Mouse (Mus musculus) subcutaneous adipose tissue, adult 2 months (tissue): ENCODE data around the gene Slc25a35. TPM values are rescaled to one million over a fixed set of nuclear protein-coding genes. Genes with fewer than 3 reads are reported as not detected.

Experiments
- polyA plus RNA-seq: library from polyadenylated mRNA; depleted of rRNA; stranded (reverse); fragments of >200 nt; gene quantifications from 2 replicates; pipeline ENCODE4 v1.2.3, GENCODE M21; 2012; ENCODE audit warnings: low replicate concordance; rRNA removed

Gene Slc25a35
- 56.5 and 113 TPM in 2 replicates for polyA plus RNA-seq

GRCm38 (mm10) chr11:68967337-68968282 is at the start of gene Slc25a35:
Slc25a35 (plus strand) TSS chr11:68968131.

GRCm38 (mm10) chr11:68926981-68927380 is 41.0 kb upstream of the Slc25a35 start, which contains the start of gene Odf4:
Odf4 (minus strand) TSS chr11:68927081.

GRCm38 (mm10) chr11:68957308-68957707 is 10.6 kb upstream of the Slc25a35 start, which contains the start of gene Arhgef15:
Arhgef15 (minus strand) TSS chr11:68957480.

GRCm38 (mm10) chr11:68975085-68975484 is 7.2 kb downstream of the Slc25a35 start, which contains the start of gene Rangrf:
Rangrf (minus strand) TSS chr11:68975185.

GRCm38 (mm10) chr11:69008182-69009121 is 40.5 kb downstream of the Slc25a35 start, which contains the start of gene Pfas:
Pfas (minus strand) TSS chr11:69008460.

DNA sequence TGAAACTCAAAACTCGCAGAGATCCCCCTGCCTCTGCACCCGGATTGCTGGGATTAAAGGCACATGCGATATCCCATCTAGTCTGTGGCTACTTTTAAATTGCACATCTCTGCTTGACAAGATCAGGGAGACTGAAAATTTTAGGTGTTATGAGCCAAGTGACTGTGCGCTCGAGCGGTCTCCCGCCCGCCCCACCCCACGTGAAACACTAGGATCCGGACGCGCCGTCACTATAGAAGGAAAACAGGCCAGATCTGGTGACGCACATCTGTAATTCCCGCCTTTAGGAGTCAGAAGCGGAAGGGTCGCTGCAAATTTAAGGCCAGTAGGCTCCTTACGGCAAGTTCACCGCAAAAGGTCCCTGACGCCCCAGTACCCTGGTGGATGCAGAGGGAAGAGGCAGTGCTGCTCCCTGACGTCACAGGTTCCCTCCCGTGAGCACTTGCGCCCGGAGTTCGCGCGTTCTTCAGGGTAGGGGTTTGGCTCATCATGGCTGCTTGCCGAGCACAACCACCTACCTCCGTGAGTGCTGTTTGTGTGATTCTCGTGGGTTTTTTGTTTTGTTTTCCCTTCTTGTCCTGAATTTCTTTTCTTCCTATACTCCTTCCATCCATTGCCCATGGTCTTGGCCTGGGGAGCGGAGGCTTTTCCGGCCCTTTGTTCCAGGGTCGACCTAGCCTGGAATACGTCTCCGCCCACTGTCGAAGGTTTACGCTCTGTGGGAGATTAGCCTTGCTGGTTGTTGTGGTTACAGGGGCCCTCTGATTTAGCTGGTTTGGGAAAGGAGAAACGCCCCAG is 47.9 kb downstream of the Slc25a35 start, which contains the start of gene Ctc1:
Ctc1 (plus strand) TSS at position 268 of the 798 bp plus-strand sequence.

Other genes with a start within 250 kb of the Slc25a35 start
- 72.8 and 73.3 TPM in 2 replicates for gene Ndel1, start 96.3 kb upstream of the Slc25a35 start, polyA plus RNA-seq
- not detected in 2 replicates for gene Rnf222, start 79.6 kb upstream of the Slc25a35 start, polyA plus RNA-seq
- gene Rpl26, start 66.5 kb upstream of the Slc25a35 start, polyA plus RNA-seq, result 1,054 and 2,025 TPM in 2 replicates
- 0.24 and 0.30 TPM in 2 replicates for gene Odf4, start 41.0 kb upstream of the Slc25a35 start, polyA plus RNA-seq
- 51.6 and 87.1 TPM in 2 replicates for gene Arhgef15, start 10.7 kb upstream of the Slc25a35 start, polyA plus RNA-seq
- 21.1 and 40.6 TPM in 2 replicates for gene Rangrf, start 7.1 kb downstream of the Slc25a35 start, polyA plus RNA-seq
- 10.0 and 25.2 TPM in 2 replicates for gene Pfas, start 40.3 kb downstream of the Slc25a35 start, polyA plus RNA-seq
- gene Ctc1, start 47.8 kb downstream of the Slc25a35 start, polyA plus RNA-seq, result 28.6 and 48.0 TPM in 2 replicates
- gene Aurkb, start 77.5 kb downstream of the Slc25a35 start, polyA plus RNA-seq, result 4.3 and 22.5 TPM in 2 replicates
- 16.4 and 22.0 TPM in 2 replicates for gene Borcs6, start 91.6 kb downstream of the Slc25a35 start, polyA plus RNA-seq
- 15.9 and 42.3 TPM in 2 replicates for gene Tmem107, start 102.7 kb downstream of the Slc25a35 start, polyA plus RNA-seq
- gene Vamp2, start 120.4 kb downstream of the Slc25a35 start, polyA plus RNA-seq, result 99.7 and 132 TPM in 2 replicates
- 20.2 and 56.0 TPM in 2 replicates for gene Per1, start 127.1 kb downstream of the Slc25a35 start, polyA plus RNA-seq
- 0.14 and 0.26 TPM in 2 replicates for gene Hes7, start 152.3 kb downstream of the Slc25a35 start, polyA plus RNA-seq
- gene 9130213A22Rik, start 154.5 kb downstream of the Slc25a35 start, polyA plus RNA-seq, result 0.90 and 2.0 TPM in 2 replicates
- 0.44 and 1.8 TPM in 2 replicates for gene Aloxe3, start 157.8 kb downstream of the Slc25a35 start, polyA plus RNA-seq
- gene Alox12b, start 188.9 kb downstream of the Slc25a35 start, polyA plus RNA-seq, result 0.06 TPM in 1 of 2 replicates, not detected in the other
- not detected in 2 replicates for gene Alox8, start 229.7 kb downstream of the Slc25a35 start, polyA plus RNA-seq